Mouse (Mus musculus) embryonic fibroblast, embryonic 13.5 days (primary cell): ENCODE measurements at regions not wholly inside any gene's neighbourhood (a gene's known extent, or its start where the extent isn't known, plus 50 kb on each side); places are given as distances from the start of the nearest gene placed in this dataset.

Source experiments
- CTCF ChIP-seq: IDR thresholded peaks from 2 replicates; pipeline ENCODE4 v1.5.1; 2011; ENCODE audit warnings: mild to moderate bottlenecking, control low read depth, low read length, moderate library complexity, borderline replicate concordance; ENCODE audit not compliant: insufficient read depth
- POLR2A ChIP-seq: IDR thresholded peaks from 2 replicates; pipeline ENCODE4 v1.6.1; 2011; ENCODE audit warnings: low read depth, mild to moderate bottlenecking, control low read depth, low read length, moderate library complexity

- TF ChIP-seq POLR2A (no peak), CTCF (no peak)
These were observed 110.6 kb downstream of the Gm7489 start for GRCm38 (mm10) chr15:53995199-53995868.
